ENCODE assay signal across 18 mouse cellular contexts in genomic region chr3:133113281-133113680, GRCm38 (mm10).
"Had no signal": no experiment of that assay in that cellular context is flagged by ENCODE, and none has a peak within 500 bp of the region (broad histone marks: within the 10 kb centered on the region; RNA-seq: fewer than 3 reads in every experiment).

No protein-coding gene starts in this region.

- H3K4me2 ChIP-seq: lung, embryonic 14.5 days; midbrain, embryonic 12.5 days; neural tube, embryonic 13.5 days; neural tube, embryonic 15.5 days had no signal

- H3K9me3 ChIP-seq: midbrain, embryonic 10.5 days; midbrain, embryonic 12.5 days; neural tube, embryonic 13.5 days; neural tube, embryonic 15.5 days had no signal

- H3K27ac ChIP-seq: midbrain, embryonic 10.5 days; midbrain, embryonic 12.5 days; neural tube, embryonic 13.5 days; neural tube, embryonic 15.5 days had no signal

- DNase-seq: lung, embryonic 14.5 days; lung, postnatal 10 days; lung, postnatal 4 days; midbrain, embryonic 14.5 days; retina, postnatal 1 day; right cerebral cortex, adult 18-20 months; right cerebral cortex, postnatal 25 days; right cerebral cortex, postnatal 4 days; spleen, adult 18-20 months; thymus, adult 18-20 months; thymus, postnatal 14 days; thymus, postnatal 36 days had no signal

- ATAC-seq: midbrain, embryonic 16.5 days had no signal

- H3K4me3 ChIP-seq: midbrain, embryonic 10.5 days; midbrain, embryonic 12.5 days; myocyte; neural tube, embryonic 13.5 days; neural tube, embryonic 15.5 days had no signal

- H3K9ac ChIP-seq: lung, embryonic 14.5 days; midbrain, embryonic 12.5 days; neural tube, embryonic 13.5 days; neural tube, embryonic 15.5 days had no signal

- H3K4me1 ChIP-seq: midbrain, embryonic 10.5 days; midbrain, embryonic 12.5 days; neural tube, embryonic 13.5 days; neural tube, embryonic 15.5 days had no signal

- H3K27me3 ChIP-seq: midbrain, embryonic 12.5 days; neural tube, embryonic 13.5 days; neural tube, embryonic 15.5 days had no signal
